Mouse (Mus musculus): ENCODE data around the gene Pitpnc1. TPM values are rescaled to one million over a fixed set of nuclear protein-coding genes. Genes with fewer than 3 reads are reported as not detected.

The Pitpnc1 gene
- polyA plus RNA-seq, 1 experiment from 2014 or later = 35.2 TPM

- peaks cover 13% of the 10 kb centered on the region for H3K4me1 ChIP-seq (replicated peaks)
- 82% methylated on average over 4 of the region's 4 CpGs for WGBS
- H3K27ac ChIP-seq = 0 out of 2 replicates have a peak overlapping the region, but pooled peaks have one; percentile 67
- no peak for ATAC-seq (ENCODE audit: low FRiP score)
- H3K4me3 ChIP-seq = no peak overlapping the region
- H3K4me2 ChIP-seq = no peak overlapping the region
- H3K27me3 ChIP-seq = no peaks in the 10 kb centered on the region
- no peaks in the 10 kb centered on the region for H3K9me3 ChIP-seq
- H3K9ac ChIP-seq = no peak overlapping the region
- H3K36me3 ChIP-seq = peaks cover 6% of the 10 kb centered on the region; the same call in 1 of the 2 replicates
Observed at GRCm38 (mm10) chr11:107325226-107325625, 145.3 kb downstream of the Pitpnc1 start.

- WGBS = 68% methylated on average over 18 of the region's 18 CpGs
- H3K27ac ChIP-seq = no peak overlapping the region
- ATAC-seq (ENCODE audit: low FRiP score) = no peak
Observed at GRCm38 (mm10) chr11:107323173-107323572, 147.3 kb downstream of the Pitpnc1 start.

GRCm38 (mm10) chr11:107322226-107322625 lies 148.3 kb downstream of the Pitpnc1 start:
- H3K4me1 ChIP-seq (replicated peaks) = peaks cover 13% of the 10 kb centered on the region
- ATAC-seq (ENCODE audit: low FRiP score) = no peak
- no peak overlapping the region for H3K4me3 ChIP-seq
- 95% methylated on average over 13 of the region's 13 CpGs for WGBS
- no peaks in the 10 kb centered on the region for H3K27me3 ChIP-seq
- no peak overlapping the region for H3K9ac ChIP-seq
- no peak overlapping the region for H3K4me2 ChIP-seq
- peaks cover 6% of the 10 kb centered on the region; the same call in 1 of the 2 replicates for H3K36me3 ChIP-seq
- H3K27ac ChIP-seq = no peak overlapping the region
- H3K9me3 ChIP-seq = no peaks in the 10 kb centered on the region

More at GRCm38 (mm10) chr11:107323173-107323572, 147.3 kb downstream of the Pitpnc1 start:
- Histone ChIP-seq H3K36me3 (peaks cover 6% of the 10 kb centered on the region; the same call in 1 of the 2 replicates), H3K4me2 (no peak overlapping the region), H3K4me1 (replicated peaks) (peaks cover 13% of the 10 kb centered on the region), H3K9me3 (no peaks in the 10 kb centered on the region), H3K9ac (no peak overlapping the region), H3K4me3 (no peak overlapping the region), H3K27me3 (no peaks in the 10 kb centered on the region)

GRCm38 (mm10) chr11:107321819-107322218 lies 148.7 kb downstream of the Pitpnc1 start:
- no peaks in the 10 kb centered on the region for H3K27me3 ChIP-seq
- no peak overlapping the region for H3K27ac ChIP-seq
- H3K4me1 ChIP-seq (replicated peaks) = peaks cover 13% of the 10 kb centered on the region
- ATAC-seq (ENCODE audit: low FRiP score) = no peak
- H3K36me3 ChIP-seq = peaks cover 6% of the 10 kb centered on the region; the same call in 1 of the 2 replicates
- no peak overlapping the region for H3K9ac ChIP-seq
- WGBS = 98% methylated on average over 3 of the region's 3 CpGs
- H3K4me3 ChIP-seq = no peak overlapping the region
- H3K9me3 ChIP-seq = no peaks in the 10 kb centered on the region
- no peak overlapping the region for H3K4me2 ChIP-seq

GRCm38 (mm10) chr11:107319861-107320260 lies 150.6 kb downstream of the Pitpnc1 start:
- no peak for ATAC-seq (ENCODE audit: low FRiP score)
- Histone ChIP-seq H3K27ac (no peak overlapping the region), H3K4me3 (no peak overlapping the region), H3K9me3 (no peaks in the 10 kb centered on the region), H3K9ac (no peak overlapping the region), H3K27me3 (no peaks in the 10 kb centered on the region), H3K4me1 (replicated peaks) (no peaks in the 10 kb centered on the region; the same call in 1 of the 2 replicates), H3K4me2 (no peak overlapping the region), H3K36me3 (peaks cover 6% of the 10 kb centered on the region; the same call in 1 of the 2 replicates)
- 52% methylated on average over 10 of the region's 10 CpGs for WGBS

GRCm38 (mm10) chr11:107317653-107318281 lies 152.7 kb downstream of the Pitpnc1 start:
- peaks cover 19% of the 10 kb centered on the region for H3K36me3 ChIP-seq
- H3K4me3 ChIP-seq = no peak overlapping the region
- no peak overlapping the region for H3K4me2 ChIP-seq
- no peaks in the 10 kb centered on the region for H3K9me3 ChIP-seq
- no peak for ATAC-seq (ENCODE audit: low FRiP score)
- no peaks in the 10 kb centered on the region; the same call in 1 of the 2 replicates for H3K4me1 ChIP-seq (replicated peaks)
- WGBS = 60% methylated on average over 14 of the region's 14 CpGs
- no peak overlapping the region for H3K9ac ChIP-seq
- no peak overlapping the region for H3K27ac ChIP-seq
- H3K27me3 ChIP-seq = no peaks in the 10 kb centered on the region

- Histone ChIP-seq H3K4me1 (replicated peaks) (peaks cover 2% of the 10 kb centered on the region), H3K4me2 (no peak overlapping the region), H3K9me3 (no peaks in the 10 kb centered on the region), H3K27me3 (no peaks in the 10 kb centered on the region), H3K27ac (no peak overlapping the region), H3K4me3 (no peak overlapping the region), H3K9ac (no peak overlapping the region), H3K36me3 (peaks cover 13% of the 10 kb centered on the region)
- no peak for ATAC-seq (ENCODE audit: low FRiP score)
- WGBS = 84% methylated on average over 15 of the region's 15 CpGs
Observed at GRCm38 (mm10) chr11:107315475-107315874, 155.0 kb downstream of the Pitpnc1 start.

- H3K9ac ChIP-seq = no peak overlapping the region
- H3K27me3 ChIP-seq = no peaks in the 10 kb centered on the region
- peaks cover 23% of the 10 kb centered on the region for H3K36me3 ChIP-seq
- no peak overlapping the region; the same call in 1 of the 2 replicates for H3K4me2 ChIP-seq
- peak overlapping the region; percentile 35; the same call in 1 of the 2 replicates for H3K27ac ChIP-seq
- H3K9me3 ChIP-seq = peaks cover 6% of the 10 kb centered on the region
- 77% methylated on average over 20 of the region's 20 CpGs for WGBS
- no peak overlapping the region for H3K4me3 ChIP-seq
- H3K4me1 ChIP-seq (replicated peaks) = peaks cover 7% of the 10 kb centered on the region
- ATAC-seq (ENCODE audit: low FRiP score) = no peak
Observed at GRCm38 (mm10) chr11:107310338-107311121, 160.0 kb downstream of the Pitpnc1 start.

GRCm38 (mm10) chr11:107306170-107306569 lies 164.3 kb downstream of the Pitpnc1 start:
- Histone ChIP-seq H3K4me3 (no peak overlapping the region), H3K9me3 (peaks cover 6% of the 10 kb centered on the region), H3K4me1 (replicated peaks) (peaks cover 7% of the 10 kb centered on the region), H3K9ac (no peak overlapping the region), H3K27me3 (no peaks in the 10 kb centered on the region), H3K27ac (no peak overlapping the region), H3K4me2 (no peak overlapping the region), H3K36me3 (peaks cover 15% of the 10 kb centered on the region)
- WGBS = 66% methylated on average over 11 of the region's 11 CpGs
- no peak for ATAC-seq (ENCODE audit: low FRiP score)

- H3K9me3 ChIP-seq = peaks cover 7% of the 10 kb centered on the region
- no peak for ATAC-seq (ENCODE audit: low FRiP score)
- WGBS = 95% methylated on average over 4 of the region's 4 CpGs
Observed at GRCm38 (mm10) chr11:107302141-107302540, 168.4 kb downstream of the Pitpnc1 start.

GRCm38 (mm10) chr11:107300235-107300634 lies 170.3 kb downstream of the Pitpnc1 start:
- no peak overlapping the region for H3K4me2 ChIP-seq
- ATAC-seq (ENCODE audit: low FRiP score) = no peak
- no peak overlapping the region for H3K4me3 ChIP-seq
- peaks cover 6% of the 10 kb centered on the region for H3K9me3 ChIP-seq
- no peak overlapping the region for H3K9ac ChIP-seq
- no peaks in the 10 kb centered on the region for H3K27me3 ChIP-seq
- H3K4me1 ChIP-seq (replicated peaks) = no peaks in the 10 kb centered on the region
- H3K27ac ChIP-seq = no peak overlapping the region
- H3K36me3 ChIP-seq = peaks cover 17% of the 10 kb centered on the region

More at GRCm38 (mm10) chr11:107302141-107302540, 168.4 kb downstream of the Pitpnc1 start:
- H3K4me3 ChIP-seq = no peak overlapping the region
- no peak overlapping the region for H3K9ac ChIP-seq
- peaks cover 12% of the 10 kb centered on the region for H3K36me3 ChIP-seq
- no peaks in the 10 kb centered on the region for H3K27me3 ChIP-seq
- no peaks in the 10 kb centered on the region; the same call in 1 of the 2 replicates for H3K4me1 ChIP-seq (replicated peaks)
- H3K27ac ChIP-seq = no peak overlapping the region
- no peak overlapping the region for H3K4me2 ChIP-seq

GRCm38 (mm10) chr11:107299511-107300120 lies 170.9 kb downstream of the Pitpnc1 start:
- Histone ChIP-seq H3K4me1 (replicated peaks) (no peaks in the 10 kb centered on the region), H3K27me3 (no peaks in the 10 kb centered on the region), H3K27ac (no peak overlapping the region), H3K9ac (no peak overlapping the region), H3K9me3 (peaks cover 6% of the 10 kb centered on the region), H3K4me3 (no peak overlapping the region), H3K4me2 (no peak overlapping the region), H3K36me3 (peaks cover 17% of the 10 kb centered on the region)
- ATAC-seq (ENCODE audit: low FRiP score) = no peak
- 94% methylated on average over 9 of the region's 9 CpGs for WGBS
